Mouse (Mus musculus) lung, postnatal 36 days (tissue): ENCODE data around the gene CT030661.1.
A peak's percentile ranks its signal among the peaks of the same experiment; 100 is the strongest.
"Not testable (repeated sequence)": the region's sequence is repeated elsewhere in the genome, so short reads cannot be mapped to it uniquely, and the experiment has no call there.

ENCODE experiments used
- DNase-seq: peaks from one replicate; pipeline ENCODE4 v3.0.0; 2022; ENCODE audit warnings: mixed read lengths

CT030661.1 gene

DNA sequence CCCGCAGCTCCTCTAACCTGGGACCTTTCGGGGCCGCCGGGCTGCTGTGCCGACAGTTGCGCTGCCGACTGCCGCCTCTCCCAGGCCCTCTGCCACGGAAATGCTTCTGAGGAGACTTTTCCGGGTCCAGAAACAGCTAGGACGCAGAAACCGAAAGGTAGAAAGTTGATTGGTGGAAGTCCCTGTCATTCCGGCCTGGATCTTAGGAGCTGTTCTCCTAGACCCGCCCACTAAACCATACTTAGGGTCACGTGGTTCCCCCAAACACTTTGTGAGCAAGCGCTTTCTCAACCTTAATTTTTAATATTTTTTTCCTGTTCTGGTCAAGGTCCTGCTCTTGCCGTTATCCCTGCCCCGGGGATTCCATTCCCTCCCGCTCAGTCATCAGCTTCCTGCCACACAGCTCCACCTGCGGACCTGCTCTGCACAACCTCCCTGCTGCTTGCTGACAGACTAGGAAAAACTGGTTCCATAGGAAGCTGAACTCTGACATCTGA, at the start of gene CT030661.1:
Gene CT030661.1 (minus strand): TSS at position 108 of the 497 bp plus-strand sequence.
- DNase-seq: peak; percentile 99

- DNase-seq: no peak
Measured at GRCm38 (mm10) chr17:22363895-22364294, 49.3 kb upstream of the CT030661.1 start.

- peak; percentile 58 for DNase-seq
Measured at GRCm38 (mm10) chr17:22361101-22361781, 46.6 kb upstream of the CT030661.1 start, which contains the start of the genes Zfp944 and Zfp758. Zfp944 (minus strand) TSS chr17:22361400. Zfp758 (plus strand) TSS chr17:22361453.

- no peak for DNase-seq
Measured at GRCm38 (mm10) chr17:22360572-22360971, 45.9 kb upstream of the CT030661.1 start.

DNA sequence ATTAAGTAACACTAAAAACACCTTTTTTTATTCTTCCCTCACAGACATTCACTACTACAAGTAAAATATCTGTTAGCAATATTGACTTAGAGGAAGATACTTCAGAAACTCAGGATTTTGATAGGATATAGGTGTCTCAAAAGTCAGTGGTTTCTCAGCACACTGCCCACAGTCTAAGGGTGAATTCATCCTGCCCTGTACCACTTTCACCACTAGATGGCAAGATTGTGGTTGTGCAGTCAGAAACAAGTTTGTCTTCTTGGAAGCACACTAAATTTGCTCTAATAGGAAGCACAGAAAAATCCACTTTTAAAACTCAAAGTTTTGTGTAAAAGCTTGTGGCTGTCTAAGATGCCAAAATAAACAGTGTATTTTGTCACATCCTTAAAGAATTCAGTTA, 38.2 kb upstream of the CT030661.1 start:
- peak; percentile 75 for DNase-seq

DNA sequence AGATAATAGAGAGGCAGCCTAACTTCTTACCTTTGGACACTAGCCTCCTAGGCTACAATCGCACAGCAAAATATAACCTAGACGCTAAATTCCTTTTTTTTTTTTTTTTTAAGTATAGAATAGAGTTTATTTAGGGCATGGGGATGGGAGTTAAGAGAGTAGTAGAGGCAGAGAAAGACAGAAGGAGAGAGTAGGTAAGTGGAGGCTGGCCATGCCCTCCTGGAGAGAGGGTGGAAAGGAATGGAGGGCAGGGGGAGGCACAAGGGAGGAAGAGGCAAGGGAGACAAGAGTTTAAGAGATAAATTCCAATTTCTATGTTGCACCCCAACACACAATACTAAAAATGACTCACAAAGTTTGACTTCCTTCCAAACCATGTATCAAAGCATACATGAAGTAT, 610 bp upstream of the CT030661.1 start:
- DNase-seq: not testable (repeated sequence)

DNA sequence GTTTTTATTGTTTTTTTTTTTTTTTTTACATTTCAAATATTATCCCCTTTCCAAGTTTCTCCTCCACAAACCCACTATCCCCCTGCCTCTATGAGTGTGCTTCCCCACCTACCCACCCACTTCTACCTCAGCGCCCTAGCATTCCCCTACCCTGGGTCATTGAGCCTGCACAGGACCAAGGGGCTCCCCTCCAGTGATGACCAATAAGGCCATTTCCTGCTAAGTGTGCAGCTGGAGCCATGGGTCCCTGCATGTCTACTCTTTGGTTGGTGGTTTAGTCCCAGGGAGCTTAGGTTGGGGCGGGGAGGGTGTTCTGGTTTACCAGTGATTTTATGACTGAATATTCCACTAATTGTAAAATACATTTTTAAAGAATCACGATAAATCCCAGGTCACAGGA, 418 bp downstream of the CT030661.1 start:
- DNase-seq: not testable (repeated sequence)
